Mouse (Mus musculus) cerebellum, adult 2 months (tissue): ENCODE measurements around the gene Cxcl9.

Experiments
- CTCF ChIP-seq: fragments of 200-500 bp; IDR thresholded peaks from 2 replicates; pipeline ENCODE4 v1.5.1; 2011; ENCODE audit warnings: low read depth, mild to moderate bottlenecking, control low read depth, low read length, moderate library complexity, borderline replicate concordance; ENCODE audit not compliant: insufficient read depth
- POLR2A ChIP-seq: fragments of 200-500 bp; IDR thresholded peaks from 2 replicates; pipeline ENCODE4 v1.6.1; 2011; ENCODE audit warnings: low read length, control low read depth, borderline replicate concordance; ENCODE audit not compliant: insufficient read depth

GRCm38 (mm10) chr5:92374721-92375142 lies 46.9 kb upstream of the Cxcl9 start:
- TF ChIP-seq POLR2A (no peak), CTCF (no peak)
